Mouse (Mus musculus): Measurements from ENCODE around the gene Lpcat2. TPM values are rescaled to one million over a fixed set of nuclear protein-coding genes. Genes with fewer than 3 reads are reported as not detected.
A peak's percentile ranks its signal among the peaks of the same experiment; 100 is the strongest.

The Lpcat2 gene
- polyA plus RNA-seq (2015; fragmentation: Nextera tagmentation; extraction: Ambion mirVana), result 6.7 and 6.8 TPM in 2 replicates

GRCm38 (mm10) chr8:92855171-92855894 lies at the start of gene Lpcat2:
Lpcat2 (plus strand) TSS chr8:92855339.
- no peaks in the 10 kb centered on the region for H3K36me3 ChIP-seq
- no peaks in the 10 kb centered on the region for H3K27me3 ChIP-seq (replicated peaks)
- WGBS, result 2% methylated on average over 50 of the region's 50 CpGs
- peak within 1 kb of the TSS; percentile 57 for H3K4me3 ChIP-seq (replicated peaks)
- H3K4me2 ChIP-seq (replicated peaks), result peak within 1 kb of the TSS; percentile 86
- no peaks in the 10 kb centered on the region for H3K9me3 ChIP-seq
- no peak within 1 kb of the TSS for H3K27ac ChIP-seq
- H3K4me1 ChIP-seq (replicated peaks), result peaks cover 4% of the 10 kb centered on the region; the same call in 1 of the 2 replicates
- peak within 1 kb of the TSS; percentile 61 for H3K9ac ChIP-seq
- ATAC-seq, result peak; percentile 93

- Histone ChIP-seq H3K27me3 (replicated peaks) (no peaks in the 10 kb centered on the region), H3K4me2 (replicated peaks) (no peak overlapping the region), H3K27ac (no peak overlapping the region), H3K36me3 (no peaks in the 10 kb centered on the region), H3K9me3 (no peaks in the 10 kb centered on the region), H3K4me3 (replicated peaks) (no peak overlapping the region), H3K4me1 (replicated peaks) (no peaks in the 10 kb centered on the region), H3K9ac (no peak overlapping the region)
- no peak for ATAC-seq
- WGBS, result 81% methylated on average over 2 of the region's 2 CpGs
Observed at GRCm38 (mm10) chr8:92812773-92813172, 42.4 kb upstream of the Lpcat2 start.

- H3K9ac ChIP-seq, result no peak overlapping the region
- no peak overlapping the region for H3K27ac ChIP-seq
- no peaks in the 10 kb centered on the region for H3K9me3 ChIP-seq
- no peak overlapping the region for H3K4me3 ChIP-seq (replicated peaks)
- H3K4me1 ChIP-seq (replicated peaks), result no peaks in the 10 kb centered on the region
- H3K27me3 ChIP-seq (replicated peaks), result no peaks in the 10 kb centered on the region
- WGBS, result 89% methylated on average over 5 of the region's 5 CpGs
- H3K36me3 ChIP-seq, result no peaks in the 10 kb centered on the region
- no peak for ATAC-seq
- no peak overlapping the region for H3K4me2 ChIP-seq (replicated peaks)
Observed at GRCm38 (mm10) chr8:92815661-92816060, 39.5 kb upstream of the Lpcat2 start.

- Histone ChIP-seq H3K9me3 (no peaks in the 10 kb centered on the region), H3K27ac (no peak overlapping the region), H3K27me3 (replicated peaks) (no peaks in the 10 kb centered on the region), H3K4me1 (replicated peaks) (no peaks in the 10 kb centered on the region), H3K36me3 (no peaks in the 10 kb centered on the region), H3K4me3 (replicated peaks) (no peak overlapping the region), H3K4me2 (replicated peaks) (no peak overlapping the region), H3K9ac (no peak overlapping the region)
- peak; percentile 89 for ATAC-seq
- 17% methylated on average over 6 of the region's 6 CpGs for WGBS
Observed at GRCm38 (mm10) chr8:92817928-92818818, 37.0 kb upstream of the Lpcat2 start.

- Histone ChIP-seq H3K27me3 (replicated peaks) (no peaks in the 10 kb centered on the region), H3K4me3 (replicated peaks) (no peak overlapping the region), H3K4me1 (replicated peaks) (peaks cover 2% of the 10 kb centered on the region; the same call in 1 of the 2 replicates), H3K27ac (no peak overlapping the region), H3K9me3 (no peaks in the 10 kb centered on the region), H3K4me2 (replicated peaks) (no peak overlapping the region), H3K9ac (no peak overlapping the region), H3K36me3 (no peaks in the 10 kb centered on the region)
- no peak for ATAC-seq
Observed at GRCm38 (mm10) chr8:92821151-92821550, 34.0 kb upstream of the Lpcat2 start.

- no peak for ATAC-seq
- H3K4me3 ChIP-seq (replicated peaks), result no peak overlapping the region
- H3K9me3 ChIP-seq, result no peaks in the 10 kb centered on the region
- H3K27me3 ChIP-seq (replicated peaks), result peaks cover 4% of the 10 kb centered on the region; the same call in 1 of the 2 replicates
- no peak overlapping the region for H3K27ac ChIP-seq
- peaks cover 4% of the 10 kb centered on the region; the same call in 1 of the 2 replicates for H3K4me1 ChIP-seq (replicated peaks)
- H3K4me2 ChIP-seq (replicated peaks), result no peak overlapping the region
- no peak overlapping the region for H3K9ac ChIP-seq
- WGBS, result 52% methylated on average over 5 of the region's 5 CpGs
- H3K36me3 ChIP-seq, result no peaks in the 10 kb centered on the region
Observed at GRCm38 (mm10) chr8:92822386-92822785, 32.8 kb upstream of the Lpcat2 start.

GRCm38 (mm10) chr8:92825991-92826390 lies 29.1 kb upstream of the Lpcat2 start:
- Histone ChIP-seq H3K36me3 (no peaks in the 10 kb centered on the region), H3K27me3 (replicated peaks) (peaks cover 6% of the 10 kb centered on the region; the same call in 1 of the 2 replicates), H3K9ac (no peak overlapping the region), H3K4me3 (replicated peaks) (no peak overlapping the region), H3K4me1 (replicated peaks) (peaks cover 4% of the 10 kb centered on the region; the same call in 1 of the 2 replicates), H3K9me3 (no peaks in the 10 kb centered on the region), H3K27ac (no peak overlapping the region), H3K4me2 (replicated peaks) (no peak overlapping the region)
- 45% methylated on average over 4 of the region's 4 CpGs for WGBS
- no peak for ATAC-seq

GRCm38 (mm10) chr8:92827243-92828034 lies 27.7 kb upstream of the Lpcat2 start, which contains the start of gene Mmp2:
Mmp2 (plus strand) TSS chr8:92827291.
- H3K4me3 ChIP-seq (replicated peaks), result peak within 1 kb of the TSS; percentile 51
- ATAC-seq, result peak; percentile 85
- H3K9me3 ChIP-seq, result no peaks in the 10 kb centered on the region
- H3K4me1 ChIP-seq (replicated peaks), result peaks cover 4% of the 10 kb centered on the region; the same call in 1 of the 2 replicates
- peak within 1 kb of the TSS; percentile 60 for H3K9ac ChIP-seq
- H3K36me3 ChIP-seq, result no peaks in the 10 kb centered on the region
- peaks cover 6% of the 10 kb centered on the region; the same call in 1 of the 2 replicates for H3K27me3 ChIP-seq (replicated peaks)
- H3K4me2 ChIP-seq (replicated peaks), result peak within 1 kb of the TSS; percentile 70
- WGBS, result 2% methylated on average over 37 of the region's 37 CpGs
- peak within 1 kb of the TSS; percentile 95 for H3K27ac ChIP-seq

GRCm38 (mm10) chr8:92828251-92828743 lies 26.8 kb upstream of the Lpcat2 start:
- no peak overlapping the region for H3K9ac ChIP-seq
- peak; percentile 79 for ATAC-seq
- H3K27me3 ChIP-seq (replicated peaks), result peaks cover 6% of the 10 kb centered on the region; the same call in 1 of the 2 replicates
- peak overlapping the region; percentile 95 for H3K27ac ChIP-seq
- peak overlapping the region; percentile 51 for H3K4me3 ChIP-seq (replicated peaks)
- peak overlapping the region; percentile 70 for H3K4me2 ChIP-seq (replicated peaks)
- no peaks in the 10 kb centered on the region for H3K9me3 ChIP-seq
- no peaks in the 10 kb centered on the region for H3K36me3 ChIP-seq
- peaks cover 4% of the 10 kb centered on the region; the same call in 1 of the 2 replicates for H3K4me1 ChIP-seq (replicated peaks)
- 22% methylated on average over 15 of the region's 15 CpGs for WGBS

- Histone ChIP-seq H3K36me3 (peaks cover 3% of the 10 kb centered on the region; the same call in 1 of the 2 replicates), H3K9ac (no peak overlapping the region), H3K4me3 (replicated peaks) (no peak overlapping the region), H3K9me3 (no peaks in the 10 kb centered on the region), H3K4me2 (replicated peaks) (no peak overlapping the region), H3K4me1 (replicated peaks) (no peaks in the 10 kb centered on the region), H3K27ac (no peak overlapping the region), H3K27me3 (replicated peaks) (no peaks in the 10 kb centered on the region)
- ATAC-seq, result no peak
- 31% methylated on average over 5 of the region's 5 CpGs for WGBS
Observed at GRCm38 (mm10) chr8:92834065-92834731, 20.9 kb upstream of the Lpcat2 start.

- Histone ChIP-seq H3K9me3 (no peaks in the 10 kb centered on the region), H3K4me2 (replicated peaks) (no peak overlapping the region), H3K9ac (no peak overlapping the region), H3K4me1 (replicated peaks) (no peaks in the 10 kb centered on the region), H3K27ac (no peak overlapping the region), H3K27me3 (replicated peaks) (no peaks in the 10 kb centered on the region), H3K36me3 (peaks cover 3% of the 10 kb centered on the region; the same call in 1 of the 2 replicates), H3K4me3 (replicated peaks) (no peak overlapping the region)
- ATAC-seq, result no peak
- WGBS, result 68% methylated on average over 11 of the region's 11 CpGs
Observed at GRCm38 (mm10) chr8:92834786-92835500, 20.2 kb upstream of the Lpcat2 start.

Measured in intestine, embryonic 15.5 days (tissue).